Mouse (Mus musculus): Measurements from ENCODE around the gene Mtmr12. TPM values are rescaled to one million over a fixed set of nuclear protein-coding genes. Genes with fewer than 3 reads are reported as not detected.

The Mtmr12 gene
- polyA plus RNA-seq, 1 experiment: 24.7 TPM

GRCm38 (mm10) chr15:12257730-12258494, 53.1 kb downstream of the Mtmr12 start:
- H3K27ac ChIP-seq (ENCODE audit: insufficient read depth, low read depth, low read length): no peak overlapping the region
- whole genome bisulfite sequencing: 89% methylated on average over 16 of the region's 16 CpGs
- TF ChIP-seq CTCF (IDR thresholded peaks at IDR 0.05; ENCODE audit: extremely low read depth, insufficient read length, insufficient replicate concordance, low read depth, low read length): no peak
- TF ChIP-seq POLR2A (IDR thresholded peaks at IDR 0.05; ENCODE audit: low read depth, low read length): no peak
- H3K4me3 ChIP-seq (ENCODE audit: low read depth, low read length): no peak overlapping the region
- H3K36me3 ChIP-seq (ENCODE audit: control insufficient read depth, insufficient read depth, low read length): peaks cover 55% of the 10 kb centered on the region
- H3K27me3 ChIP-seq (ENCODE audit: control insufficient read depth, insufficient read depth, low read length): no peaks in the 10 kb centered on the region
- no peaks in the 10 kb centered on the region for H3K4me1 ChIP-seq (ENCODE audit: control insufficient read depth, insufficient read depth, insufficient read length, low read length)

DNA sequence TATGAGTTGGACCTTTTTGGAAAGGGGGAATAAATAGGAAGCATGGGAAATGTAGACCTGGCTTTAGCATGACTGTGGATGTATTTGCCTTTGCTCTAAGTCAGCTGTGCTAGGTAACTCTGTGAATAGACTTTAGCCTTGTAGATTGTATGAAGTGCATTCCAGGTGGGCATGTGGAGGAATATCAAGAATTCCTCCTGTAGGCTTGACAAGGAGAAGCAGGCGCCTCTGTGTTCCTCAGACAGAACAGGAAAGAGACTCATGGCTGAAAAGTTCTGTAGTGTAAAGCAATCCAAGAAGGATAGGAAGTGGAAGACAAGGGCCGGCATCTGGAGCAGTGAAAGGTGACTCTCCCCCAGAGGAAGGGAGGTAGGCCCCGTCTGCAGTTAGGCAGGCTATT, 58.2 kb downstream of the Mtmr12 start:
- Histone ChIP-seq H3K27ac (ENCODE audit: insufficient read depth, low read depth, low read length) (no peak overlapping the region), H3K36me3 (ENCODE audit: control insufficient read depth, insufficient read depth, low read length) (peaks cover 78% of the 10 kb centered on the region), H3K4me3 (ENCODE audit: low read depth, low read length) (no peak overlapping the region), H3K27me3 (ENCODE audit: control insufficient read depth, insufficient read depth, low read length) (no peaks in the 10 kb centered on the region), H3K4me1 (ENCODE audit: control insufficient read depth, insufficient read depth, insufficient read length, low read length) (no peaks in the 10 kb centered on the region)
- no peak for TF ChIP-seq CTCF (IDR thresholded peaks at IDR 0.05; ENCODE audit: extremely low read depth, insufficient read length, insufficient replicate concordance, low read depth, low read length)
- 88% methylated on average over 3 of the region's 3 CpGs for WGBS

DNA sequence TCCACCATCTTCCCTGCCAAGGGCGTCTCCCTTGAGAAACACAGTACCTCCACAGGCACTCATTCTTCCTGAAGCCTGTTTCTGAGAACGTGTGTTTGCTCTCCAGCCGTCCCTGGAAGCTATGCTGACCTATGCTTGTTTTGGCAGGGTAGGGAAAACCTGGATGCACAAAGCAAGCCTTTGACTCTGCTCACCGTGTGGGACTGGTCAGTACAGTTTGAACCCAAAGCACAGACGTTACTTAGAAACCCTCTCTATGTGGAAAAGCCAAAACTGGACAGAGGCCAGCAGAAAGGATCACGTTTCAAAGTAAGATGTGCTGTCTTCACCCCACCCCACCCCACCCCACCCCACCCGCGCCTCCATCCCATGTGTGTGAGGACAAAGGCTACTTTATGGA, 61.6 kb downstream of the Mtmr12 start:
- peaks cover 71% of the 10 kb centered on the region for H3K36me3 ChIP-seq (ENCODE audit: control insufficient read depth, insufficient read depth, low read length)

DNA sequence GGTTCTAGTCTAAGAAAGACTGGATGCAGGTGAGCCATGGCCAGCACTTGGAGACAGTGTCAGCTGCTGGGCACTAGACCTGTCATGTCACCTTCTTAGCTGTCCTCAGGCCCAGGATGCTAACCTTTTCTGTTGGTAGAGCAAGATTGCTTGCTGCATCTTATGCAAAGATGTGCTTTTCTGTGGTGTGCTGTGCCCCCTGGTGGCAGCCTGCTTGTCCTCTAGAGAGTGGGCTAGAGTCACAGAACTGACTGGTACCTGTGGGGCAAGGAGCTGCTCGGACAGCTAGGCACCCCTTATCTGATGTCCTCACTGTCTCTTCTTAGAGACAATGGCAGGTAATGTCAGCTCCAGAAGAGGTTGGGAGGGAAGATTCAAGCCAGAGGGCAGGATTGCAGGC, 63.2 kb downstream of the Mtmr12 start:
- Histone ChIP-seq H3K4me3 (ENCODE audit: low read depth, low read length) (no peak overlapping the region), H3K36me3 (ENCODE audit: control insufficient read depth, insufficient read depth, low read length) (peaks cover 60% of the 10 kb centered on the region), H3K27ac (ENCODE audit: insufficient read depth, low read depth, low read length) (no peak overlapping the region), H3K4me1 (ENCODE audit: control insufficient read depth, insufficient read depth, insufficient read length, low read length) (no peaks in the 10 kb centered on the region), H3K27me3 (ENCODE audit: control insufficient read depth, insufficient read depth, low read length) (no peaks in the 10 kb centered on the region)
- WGBS: 48% methylated on average over 1 of the region's 1 CpGs
- peak; percentile 68; the same call in 1 of the 2 replicates for TF ChIP-seq CTCF (IDR thresholded peaks at IDR 0.05; ENCODE audit: extremely low read depth, insufficient read length, insufficient replicate concordance, low read depth, low read length)
- TF ChIP-seq POLR2A (IDR thresholded peaks at IDR 0.05; ENCODE audit: low read depth, low read length): no peak

More for the DNA sequence above, 61.6 kb downstream of the Mtmr12 start:
- no peak overlapping the region for H3K27ac ChIP-seq (ENCODE audit: insufficient read depth, low read depth, low read length)
- TF ChIP-seq CTCF (IDR thresholded peaks at IDR 0.05; ENCODE audit: extremely low read depth, insufficient read length, insufficient replicate concordance, low read depth, low read length) (no peak), POLR2A (IDR thresholded peaks at IDR 0.05; ENCODE audit: low read depth, low read length) (no peak)
- H3K4me1 ChIP-seq (ENCODE audit: control insufficient read depth, insufficient read depth, insufficient read length, low read length): no peaks in the 10 kb centered on the region
- 62% methylated on average over 8 of the region's 8 CpGs for WGBS
- H3K27me3 ChIP-seq (ENCODE audit: control insufficient read depth, insufficient read depth, low read length): no peaks in the 10 kb centered on the region
- no peak overlapping the region for H3K4me3 ChIP-seq (ENCODE audit: low read depth, low read length)

GRCm38 (mm10) chr15:12271340-12271739, 66.5 kb downstream of the Mtmr12 start:
- H3K4me1 ChIP-seq (ENCODE audit: control insufficient read depth, insufficient read depth, insufficient read length, low read length): no peaks in the 10 kb centered on the region
- 80% methylated on average over 9 of the region's 9 CpGs for WGBS
- H3K27me3 ChIP-seq (ENCODE audit: control insufficient read depth, insufficient read depth, low read length): no peaks in the 10 kb centered on the region
- H3K36me3 ChIP-seq (ENCODE audit: control insufficient read depth, insufficient read depth, low read length): peaks cover 32% of the 10 kb centered on the region
- H3K4me3 ChIP-seq (ENCODE audit: low read depth, low read length): no peak overlapping the region
- TF ChIP-seq POLR2A (IDR thresholded peaks at IDR 0.05; ENCODE audit: low read depth, low read length) (no peak), CTCF (IDR thresholded peaks at IDR 0.05; ENCODE audit: extremely low read depth, insufficient read length, insufficient replicate concordance, low read depth, low read length) (no peak)
- H3K27ac ChIP-seq (ENCODE audit: insufficient read depth, low read depth, low read length): no peak overlapping the region

DNA sequence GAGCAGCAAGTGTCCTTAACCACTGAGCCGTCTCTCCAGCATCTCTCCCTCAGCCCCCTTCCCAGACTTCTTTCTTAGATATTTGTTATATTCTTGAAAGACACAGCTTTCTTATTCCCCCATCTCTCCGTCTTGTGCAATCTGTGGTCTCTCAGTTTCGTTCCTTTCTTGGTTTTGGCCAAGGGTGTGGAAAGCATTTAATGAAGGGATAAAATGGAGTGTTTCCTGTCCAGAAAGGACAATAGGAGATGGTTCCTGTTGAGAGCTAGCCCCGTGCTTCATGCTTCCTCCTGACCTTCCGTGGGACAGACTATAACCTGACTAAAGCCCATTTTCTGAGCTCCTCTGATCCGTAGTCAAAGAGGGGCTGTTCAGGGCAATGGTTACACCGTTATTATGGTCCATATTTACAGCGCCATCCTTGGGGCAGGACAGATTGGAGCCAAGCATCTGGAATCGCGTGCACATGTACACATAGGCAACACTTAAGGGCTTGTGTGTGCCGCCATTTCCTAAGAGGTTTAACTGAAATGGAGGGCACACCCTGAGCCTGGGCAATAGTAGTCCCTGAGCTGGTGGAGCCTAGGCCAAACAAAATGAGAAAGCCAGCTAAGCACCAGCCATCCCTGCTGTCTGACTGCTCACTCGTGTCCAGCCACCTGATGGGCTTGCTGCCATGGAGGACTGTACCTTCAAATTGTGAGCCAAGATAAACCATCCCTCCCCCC, 68.7 kb downstream of the Mtmr12 start:
- H3K4me3 ChIP-seq (ENCODE audit: low read depth, low read length): no peak overlapping the region
- H3K36me3 ChIP-seq (ENCODE audit: control insufficient read depth, insufficient read depth, low read length): peaks cover 20% of the 10 kb centered on the region
- H3K27me3 ChIP-seq (ENCODE audit: control insufficient read depth, insufficient read depth, low read length): no peaks in the 10 kb centered on the region
- no peaks in the 10 kb centered on the region for H3K4me1 ChIP-seq (ENCODE audit: control insufficient read depth, insufficient read depth, insufficient read length, low read length)
- H3K27ac ChIP-seq (ENCODE audit: insufficient read depth, low read depth, low read length): no peak overlapping the region
- WGBS: 75% methylated on average over 12 of the region's 12 CpGs
- no peak for TF ChIP-seq CTCF (IDR thresholded peaks at IDR 0.05; ENCODE audit: extremely low read depth, insufficient read length, insufficient replicate concordance, low read depth, low read length)
- TF ChIP-seq POLR2A (IDR thresholded peaks at IDR 0.05; ENCODE audit: low read depth, low read length): no peak

DNA sequence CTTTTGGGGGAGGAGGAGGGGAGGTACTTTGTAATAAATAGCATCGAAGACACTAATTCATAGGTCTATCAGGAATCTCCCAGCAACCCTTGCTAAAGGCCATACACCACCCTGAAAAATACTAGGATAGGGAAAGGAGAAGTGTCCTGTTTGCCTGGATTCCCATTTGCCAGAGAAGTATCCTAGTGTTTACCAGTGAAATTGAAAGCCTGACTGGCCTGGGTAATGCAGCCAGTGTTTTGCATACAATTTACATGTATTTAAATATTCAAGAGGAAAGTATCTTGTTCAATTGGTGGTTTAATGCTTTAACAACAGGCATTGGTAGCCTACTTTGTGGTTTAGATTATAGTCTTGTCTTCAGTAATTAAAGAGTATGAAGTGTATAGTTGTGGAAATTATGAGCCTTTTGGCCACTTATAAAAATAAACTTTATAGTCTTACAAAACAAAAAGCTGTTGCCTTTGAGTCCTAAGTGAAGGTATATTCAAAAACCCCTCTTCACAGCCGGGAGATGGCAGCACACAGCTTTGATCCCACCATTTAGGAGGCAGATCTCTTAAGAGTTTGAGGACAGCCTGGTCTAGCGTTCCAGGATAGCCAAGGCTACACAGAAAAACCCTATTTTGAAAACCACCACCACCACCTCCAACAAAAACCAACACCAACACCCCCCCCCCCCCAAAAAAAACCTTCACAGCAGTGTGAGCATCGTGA, 69.4 kb downstream of the Mtmr12 start:
- Histone ChIP-seq H3K27me3 (ENCODE audit: control insufficient read depth, insufficient read depth, low read length) (no peaks in the 10 kb centered on the region), H3K27ac (ENCODE audit: insufficient read depth, low read depth, low read length) (no peak overlapping the region), H3K4me3 (ENCODE audit: low read depth, low read length) (no peak overlapping the region), H3K4me1 (ENCODE audit: control insufficient read depth, insufficient read depth, insufficient read length, low read length) (no peaks in the 10 kb centered on the region), H3K36me3 (ENCODE audit: control insufficient read depth, insufficient read depth, low read length) (peaks cover 18% of the 10 kb centered on the region)
- TF ChIP-seq CTCF (IDR thresholded peaks at IDR 0.05; ENCODE audit: extremely low read depth, insufficient read length, insufficient replicate concordance, low read depth, low read length) (no peak), POLR2A (IDR thresholded peaks at IDR 0.05; ENCODE audit: low read depth, low read length) (no peak)
- WGBS: 57% methylated on average over 4 of the region's 4 CpGs
